Mouse (Mus musculus) embryo, embryonic 11 days (tissue): ENCODE measurements at regions not wholly inside any gene's neighbourhood (a gene's known extent, or its start where the extent isn't known, plus 50 kb on each side); places are given as distances from the start of the nearest gene placed in this dataset.
"Not testable (repeated sequence)": the region's sequence is repeated elsewhere in the genome, so short reads cannot be mapped to it uniquely, and the experiment has no call there.

Experiments
- DNase-seq: peaks from one replicate; pipeline ENCODE4 v3.0.0-alpha.2; 2015

- not testable (repeated sequence) for DNase-seq
Measured at GRCm38 (mm10) chr1:112486046-112486445, 621.3 kb upstream of the Dsel start.

- peak; percentile 79 for DNase-seq
Measured at GRCm38 (mm10) chr1:112456047-112456446, 591.3 kb upstream of the Dsel start.

GRCm38 (mm10) chr1:112452390-112452789, 587.7 kb upstream of the Dsel start:
- peak; percentile 2 for DNase-seq

- peak; percentile 31 for DNase-seq
Measured at GRCm38 (mm10) chr1:112451622-112452021, 586.9 kb upstream of the Dsel start.

- DNase-seq = no peak
Measured at GRCm38 (mm10) chr1:112439109-112439508, 574.4 kb upstream of the Dsel start.

- DNase-seq = peak; percentile 74
Measured at GRCm38 (mm10) chr1:112416350-112417083, 551.8 kb upstream of the Dsel start.

GRCm38 (mm10) chr1:112388807-112389206, 524.1 kb upstream of the Dsel start:
- DNase-seq = peak; percentile 46

GRCm38 (mm10) chr1:112384015-112384414, 519.3 kb upstream of the Dsel start:
- DNase-seq = no peak

- DNase-seq = peak; percentile 58
Measured at GRCm38 (mm10) chr1:112379651-112380264, 515.0 kb upstream of the Dsel start.

- DNase-seq = peak; percentile 70
Measured at GRCm38 (mm10) chr1:112378660-112379059, 513.9 kb upstream of the Dsel start.

- no peak for DNase-seq
Measured at GRCm38 (mm10) chr1:112355816-112356215, 491.1 kb upstream of the Dsel start.
